Mouse (Mus musculus) testis, adult 2 months (tissue): ENCODE measurements around the gene Gcnt2. TPM values are rescaled to one million over a fixed set of nuclear protein-coding genes. Genes with fewer than 3 reads are reported as not detected.

Experiments used
- H3K27ac ChIP-seq: fragments of 200-500 bp; 2 replicates; pipeline ENCODE4 v1.5.1; 2012; ENCODE audit warnings: low read depth, low read length; ENCODE audit not compliant: control insufficient read depth, insufficient read depth
- H3K27me3 ChIP-seq: fragments of 200-500 bp; 2 replicates; pipeline ENCODE4 v1.6.1; 2012; ENCODE audit warnings: mild to moderate bottlenecking, low read length, moderate library complexity; ENCODE audit not compliant: control insufficient read depth, insufficient read depth
- H3K36me3 ChIP-seq: fragments of 200-500 bp; 2 replicates; pipeline ENCODE4 v1.6.1; 2012; ENCODE audit warnings: mild to moderate bottlenecking, low read length; ENCODE audit not compliant: control insufficient read depth, insufficient read depth
- H3K4me1 ChIP-seq: fragments of 200-500 bp; 2 replicates; pipeline ENCODE4 v1.6.1; 2012; ENCODE audit warnings: low read length; ENCODE audit not compliant: control insufficient read depth, insufficient read depth
- H3K4me3 ChIP-seq: fragments of 200-500 bp; 2 replicates; pipeline ENCODE4 v1.5.1; 2012; ENCODE audit warnings: low read depth, mild to moderate bottlenecking, low read length, moderate library complexity, mixed read lengths; ENCODE audit not compliant: control insufficient read depth
- CTCF ChIP-seq: fragments of 200-500 bp; IDR thresholded peaks from 2 replicates; pipeline ENCODE4 v1.5.1; 2012; ENCODE audit warnings: low read depth, mild to moderate bottlenecking, inconsistent platforms, low read length, moderate library complexity; ENCODE audit not compliant: control insufficient read depth, insufficient read depth, insufficient replicate concordance
- POLR2A ChIP-seq: fragments of 200-500 bp; IDR thresholded peaks from 2 replicates; pipeline ENCODE4 v1.6.1; 2012; ENCODE audit warnings: low read depth, mild to moderate bottlenecking, inconsistent platforms, low read length, moderate library complexity; ENCODE audit not compliant: control insufficient read depth
- polyA plus RNA-seq: library from polyadenylated mRNA; depleted of rRNA; stranded (reverse); fragments of >200 nt; gene quantifications from 2 replicates; pipeline ENCODE4 v1.2.3, GENCODE M21; 2012

Gene Gcnt2
- polyA plus RNA-seq, 1 experiment = 0.32 TPM

GRCm38 (mm10) chr13:40932573-40932972 lies 73.0 kb downstream of the Gcnt2 start:
- no peak for TF ChIP-seq POLR2A
- no peaks in the 10 kb centered on the region for H3K27me3 ChIP-seq
- no peaks in the 10 kb centered on the region for H3K36me3 ChIP-seq
- no peak overlapping the region for H3K27ac ChIP-seq
- H3K4me1 ChIP-seq = no peaks in the 10 kb centered on the region
- H3K4me3 ChIP-seq = no peak overlapping the region

DNA sequence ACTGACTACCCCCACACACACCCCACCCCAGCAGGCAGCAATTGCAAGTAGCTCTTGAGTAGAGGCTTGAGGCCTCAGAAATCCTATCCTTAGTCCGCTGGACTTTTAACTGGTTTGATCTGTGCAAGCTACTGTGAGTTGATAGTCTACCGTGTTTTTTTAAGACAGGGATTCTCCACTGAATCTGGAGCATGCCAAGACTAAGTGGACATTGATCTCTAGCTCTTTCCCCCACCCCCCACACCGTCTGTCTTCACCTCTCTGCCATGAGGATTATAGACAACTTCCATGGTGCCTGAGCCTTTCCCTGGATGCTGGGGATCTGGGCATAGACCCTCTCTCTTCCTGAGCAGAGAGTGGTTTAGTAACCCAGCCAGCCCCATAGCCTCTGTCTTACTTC lies 74.8 kb downstream of the Gcnt2 start:
- no peak overlapping the region for H3K4me3 ChIP-seq
- H3K27me3 ChIP-seq = no peaks in the 10 kb centered on the region
- no peaks in the 10 kb centered on the region for H3K4me1 ChIP-seq
- TF ChIP-seq CTCF (no peak), POLR2A (no peak)
- H3K36me3 ChIP-seq = no peaks in the 10 kb centered on the region
- H3K27ac ChIP-seq = no peak overlapping the region

DNA sequence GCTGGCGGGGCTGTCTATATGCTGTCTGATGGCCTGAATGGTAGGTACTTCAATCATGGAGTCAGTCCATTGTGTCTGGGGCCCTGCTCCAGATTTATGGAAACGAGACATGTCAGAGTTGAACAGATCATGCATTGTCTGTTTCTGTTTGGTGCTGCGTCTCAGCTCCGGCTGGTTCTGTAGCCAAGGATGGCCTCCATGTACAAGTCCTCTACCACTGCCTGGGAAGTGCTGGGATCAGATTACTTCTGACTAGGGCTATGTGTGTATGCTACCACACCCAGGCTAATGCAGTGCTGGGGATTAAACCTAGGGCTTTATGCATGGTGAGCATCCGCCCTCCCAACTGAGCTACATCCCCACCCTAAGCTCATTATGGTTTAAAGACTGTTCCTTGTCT lies 78.0 kb downstream of the Gcnt2 start:
- no peaks in the 10 kb centered on the region for H3K4me1 ChIP-seq
- H3K27ac ChIP-seq = no peak overlapping the region
- no peaks in the 10 kb centered on the region for H3K27me3 ChIP-seq
- TF ChIP-seq POLR2A (no peak), CTCF (no peak)
- no peak overlapping the region for H3K4me3 ChIP-seq
- no peaks in the 10 kb centered on the region for H3K36me3 ChIP-seq

GRCm38 (mm10) chr13:40938485-40939357 lies 79.2 kb downstream of the Gcnt2 start:
- Histone ChIP-seq H3K4me3 (no peak overlapping the region), H3K27ac (no peak overlapping the region), H3K27me3 (no peaks in the 10 kb centered on the region), H3K4me1 (no peaks in the 10 kb centered on the region), H3K36me3 (no peaks in the 10 kb centered on the region)
- TF ChIP-seq POLR2A = no peak
- no peak for TF ChIP-seq CTCF

- Histone ChIP-seq H3K36me3 (no peaks in the 10 kb centered on the region), H3K27me3 (no peaks in the 10 kb centered on the region), H3K27ac (no peak overlapping the region), H3K4me3 (no peak overlapping the region), H3K4me1 (peaks cover under 1% of the 10 kb centered on the region; the same call in 1 of the 2 replicates)
- TF ChIP-seq CTCF (no peak), POLR2A (no peak)
Observed at GRCm38 (mm10) chr13:40943066-40943465, 83.5 kb downstream of the Gcnt2 start.

DNA sequence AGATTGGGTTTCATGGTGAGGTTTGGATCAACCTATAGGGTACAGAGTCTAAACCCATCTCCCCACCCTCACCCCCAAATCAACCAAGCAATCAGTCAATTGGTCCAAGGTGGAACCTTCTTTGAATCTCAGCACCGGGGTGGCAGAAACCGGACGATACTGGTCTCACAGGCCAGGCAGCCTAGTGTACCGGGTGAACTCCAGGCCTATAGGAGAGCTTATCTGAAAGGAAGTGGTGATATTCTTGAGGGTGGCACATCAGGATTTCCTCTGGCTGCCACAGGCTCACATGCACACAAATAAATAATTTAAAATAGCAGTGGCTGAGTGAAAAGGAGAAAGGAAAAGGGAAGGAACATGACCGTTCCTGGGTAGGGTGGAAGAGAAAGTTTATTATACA lies 84.4 kb downstream of the Gcnt2 start:
- no peak overlapping the region for H3K27ac ChIP-seq
- H3K4me3 ChIP-seq = no peak overlapping the region
- no peaks in the 10 kb centered on the region for H3K27me3 ChIP-seq

DNA sequence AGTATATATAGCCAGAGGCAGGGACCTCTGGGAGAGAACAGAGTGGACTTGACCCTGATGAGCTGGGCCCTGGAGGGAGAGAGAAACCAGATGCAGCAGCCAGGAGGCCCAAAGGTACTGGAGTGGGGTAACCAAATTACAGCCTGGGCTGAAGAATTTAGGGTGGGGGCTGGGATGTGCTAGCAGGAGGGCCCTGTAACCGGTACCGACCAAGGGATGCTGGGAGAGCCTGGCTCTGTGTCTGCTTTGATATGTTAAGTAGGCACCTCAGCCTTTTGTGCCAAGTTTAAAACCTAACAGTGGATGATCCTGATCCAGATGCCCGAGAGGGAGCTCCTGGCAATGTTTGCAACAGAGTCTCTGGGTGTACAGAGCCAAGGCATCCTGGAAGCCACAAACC lies 84.8 kb downstream of the Gcnt2 start:
- H3K4me3 ChIP-seq = no peak overlapping the region
- no peak for TF ChIP-seq CTCF
- TF ChIP-seq POLR2A = no peak

More for the DNA sequence above, 84.4 kb downstream of the Gcnt2 start:
- TF ChIP-seq POLR2A (no peak), CTCF (no peak)
- H3K4me1 ChIP-seq = peaks cover 6% of the 10 kb centered on the region; the same call in 1 of the 2 replicates
- no peaks in the 10 kb centered on the region for H3K36me3 ChIP-seq

GRCm38 (mm10) chr13:40946513-40946912 lies 87.0 kb downstream of the Gcnt2 start:
- TF ChIP-seq CTCF (no peak), POLR2A (no peak)
- no peaks in the 10 kb centered on the region for H3K36me3 ChIP-seq
- peaks cover 6% of the 10 kb centered on the region; the same call in 1 of the 2 replicates for H3K4me1 ChIP-seq
- no peaks in the 10 kb centered on the region for H3K27me3 ChIP-seq
- H3K27ac ChIP-seq = no peak overlapping the region
- H3K4me3 ChIP-seq = no peak overlapping the region

More for the DNA sequence above, 84.8 kb downstream of the Gcnt2 start:
- H3K27ac ChIP-seq = no peak overlapping the region
- peaks cover 6% of the 10 kb centered on the region; the same call in 1 of the 2 replicates for H3K4me1 ChIP-seq
- H3K27me3 ChIP-seq = no peaks in the 10 kb centered on the region
- no peaks in the 10 kb centered on the region for H3K36me3 ChIP-seq
